Mouse (Mus musculus) small intestine, adult 2 months (tissue): ENCODE results near the gene Mtmr1.

Experiments
- CTCF ChIP-seq: fragments of 200-500 bp; IDR thresholded peaks from 2 replicates; pipeline ENCODE4 v1.5.1; 2012; ENCODE audit warnings: low read depth, mild to moderate bottlenecking, control low read depth, inconsistent platforms, low read length, moderate library complexity, mixed read lengths; ENCODE audit not compliant: insufficient replicate concordance, insufficient read length; ENCODE audit errors: extremely low read depth
- POLR2A ChIP-seq: fragments of 200-500 bp; IDR thresholded peaks from 2 replicates; pipeline ENCODE4 v1.6.1; 2012; ENCODE audit warnings: low read depth, mild to moderate bottlenecking, control low read depth, inconsistent platforms, low read length, moderate library complexity

DNA sequence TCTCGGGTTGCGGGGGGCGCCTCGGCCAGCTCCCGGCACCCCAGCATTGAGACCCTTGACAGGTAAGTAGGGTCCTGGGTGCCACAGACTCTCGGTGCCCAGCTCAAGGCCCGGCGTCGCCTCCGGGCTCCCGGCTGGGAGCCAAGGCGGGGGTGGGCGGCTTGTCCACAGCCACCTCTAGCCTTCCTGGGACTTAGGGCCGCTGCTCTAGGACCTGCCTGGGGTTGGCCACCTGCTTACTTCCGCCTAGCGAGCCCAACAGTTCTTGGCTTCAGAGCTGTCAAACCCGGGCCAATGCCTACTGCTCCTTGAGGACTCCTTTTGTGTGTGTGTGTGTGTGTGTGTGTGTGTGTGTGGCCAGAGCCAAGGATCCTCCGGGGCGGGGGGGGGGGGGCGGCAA is 451 bp downstream of the Mtmr1 start:
- TF ChIP-seq POLR2A (no peak), CTCF (no peak)
